Mouse (Mus musculus) layer of hippocampus, postnatal 14 days (tissue): Measurements from ENCODE around the gene Ttll3. TPM values are rescaled to one million over a fixed set of nuclear protein-coding genes. Genes with fewer than 3 reads are reported as not detected.

Experiments used
- DNase-seq, 2 experiments: peaks; one replicate each; pipeline ENCODE4 v3.0.0; 2021 to 2022; ENCODE audit warnings: low spot score in 2 of 2, mixed read lengths in 1 of 2
- total RNA-seq, 2 experiments: library from RNA; stranded (reverse); gene quantifications; 2 replicates each; pipeline ENCODE4 v1.2.3; 2021

Ttll3 gene
- total RNA-seq, 2 experiments from 2014 or later = 11.7 to 13.7 TPM

DNA sequence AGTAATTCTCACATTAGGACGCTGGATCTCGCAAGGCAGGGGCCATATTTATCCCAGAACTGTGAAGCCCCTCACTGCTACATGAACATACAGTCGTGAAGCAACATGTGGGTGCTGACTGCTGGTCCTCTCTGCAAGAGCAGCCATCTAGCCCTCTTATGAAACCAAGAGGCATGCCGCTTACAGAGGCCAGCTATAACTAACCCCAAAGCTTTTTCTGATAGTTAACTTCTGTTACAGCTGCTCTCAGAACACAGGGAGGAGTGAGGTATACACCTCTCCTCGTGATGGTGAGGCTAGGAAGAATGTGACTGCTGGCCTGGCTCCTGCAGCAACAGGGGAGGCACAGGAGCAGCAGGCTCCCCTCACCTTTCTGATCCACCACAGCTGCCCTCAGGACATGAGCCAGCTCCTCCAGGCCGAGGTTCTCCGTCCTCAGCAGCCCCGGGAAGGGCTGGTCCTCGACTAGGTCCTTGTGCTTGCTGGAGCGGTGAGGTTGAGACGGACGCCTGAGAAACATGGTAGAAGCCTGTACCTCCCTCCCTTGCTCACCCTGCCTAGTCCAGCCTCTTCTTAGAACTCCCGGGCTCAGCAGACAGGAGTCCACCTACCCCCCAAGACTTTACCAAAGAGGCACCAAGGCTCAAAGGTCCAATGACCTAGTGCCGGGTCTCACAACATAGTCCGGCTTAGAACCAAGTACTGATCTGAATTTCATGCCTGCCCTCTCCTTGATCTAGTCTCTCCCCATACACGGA lies 29.6 kb downstream of the Ttll3 start:
- no peak for DNase-seq

DNA sequence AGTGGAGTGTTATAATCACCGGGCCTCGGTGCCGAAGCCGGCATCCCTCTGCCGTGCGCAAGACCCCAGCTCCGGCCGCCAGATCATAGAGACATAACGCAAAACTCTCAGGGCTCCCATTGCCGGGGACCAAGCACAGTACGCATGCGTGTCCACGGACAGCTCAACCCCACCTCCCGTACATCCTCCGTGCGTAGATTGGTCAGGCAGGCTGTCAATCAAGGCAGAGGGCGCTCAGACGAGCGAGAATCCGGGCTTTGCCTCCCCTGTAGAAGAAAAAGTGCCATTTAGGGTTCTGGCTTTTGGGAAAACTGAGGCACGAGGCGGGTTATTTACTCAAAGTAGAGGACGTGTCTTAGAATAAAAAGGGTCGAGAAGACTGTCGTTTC lies 30.1 kb downstream of the Ttll3 start, which contains the start of gene Rpusd3:
Rpusd3 (minus strand) TSS at position 142 of the 389 bp plus-strand sequence.
- peak; percentile 97 to 98 for DNase-seq

DNA sequence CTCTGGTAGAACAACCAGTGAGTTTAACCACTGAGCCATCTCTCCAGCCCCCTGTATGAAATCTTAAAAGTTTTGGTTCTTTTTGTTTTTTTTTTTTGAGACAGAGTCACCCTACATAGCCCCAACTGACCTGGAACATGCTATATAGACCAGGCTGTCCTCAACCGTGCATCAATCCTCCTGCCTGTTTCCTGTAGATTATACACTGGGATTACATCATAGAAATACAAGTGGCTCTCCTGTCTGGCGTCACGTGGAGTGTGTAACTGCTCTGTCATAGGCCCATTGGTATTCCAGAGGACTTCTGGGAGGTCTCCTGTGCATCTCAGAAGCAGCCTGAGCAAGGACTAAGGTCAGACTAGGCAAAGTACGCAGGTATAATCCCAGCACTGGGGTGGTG lies 33.9 kb downstream of the Ttll3 start:
- no peak for DNase-seq

DNA sequence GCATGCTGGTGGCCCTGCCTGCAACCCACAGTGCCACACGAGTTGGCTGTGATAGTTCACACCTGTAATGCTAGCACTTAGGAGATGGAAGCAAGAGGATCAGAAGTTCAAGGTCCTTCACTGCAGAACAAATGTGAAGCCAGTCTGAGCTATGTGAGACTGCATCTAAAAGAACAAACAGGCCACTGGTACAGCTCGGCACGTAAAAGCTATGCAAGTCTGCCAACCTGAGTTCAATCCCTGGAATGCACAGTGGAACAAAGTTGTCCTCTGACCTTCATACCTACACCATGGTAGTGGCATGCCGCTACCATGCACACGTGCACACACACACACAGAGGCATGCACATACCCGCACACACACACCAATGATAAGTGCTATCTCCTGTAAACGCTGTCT lies 35.1 kb downstream of the Ttll3 start:
- no peak for DNase-seq

DNA sequence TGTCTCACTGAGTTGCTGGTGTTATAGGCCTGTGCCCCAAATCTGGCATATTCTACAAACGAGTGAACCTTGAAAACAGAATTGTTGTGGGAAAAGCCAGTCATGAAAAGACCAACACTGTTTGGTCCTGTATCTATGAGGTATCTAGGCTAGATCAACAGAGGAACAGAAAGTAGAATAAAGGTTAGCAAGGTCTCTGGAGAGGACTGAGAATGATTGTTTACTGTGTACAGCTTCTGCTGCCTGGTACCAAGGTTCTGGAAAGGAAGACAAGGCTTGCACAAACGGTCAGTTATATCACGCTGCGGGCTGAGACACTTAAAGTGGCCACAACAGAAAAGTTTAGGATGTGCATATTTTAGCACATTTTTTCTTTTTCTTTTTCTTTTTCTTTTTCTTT lies 37.6 kb downstream of the Ttll3 start:
- no peak for DNase-seq

DNA sequence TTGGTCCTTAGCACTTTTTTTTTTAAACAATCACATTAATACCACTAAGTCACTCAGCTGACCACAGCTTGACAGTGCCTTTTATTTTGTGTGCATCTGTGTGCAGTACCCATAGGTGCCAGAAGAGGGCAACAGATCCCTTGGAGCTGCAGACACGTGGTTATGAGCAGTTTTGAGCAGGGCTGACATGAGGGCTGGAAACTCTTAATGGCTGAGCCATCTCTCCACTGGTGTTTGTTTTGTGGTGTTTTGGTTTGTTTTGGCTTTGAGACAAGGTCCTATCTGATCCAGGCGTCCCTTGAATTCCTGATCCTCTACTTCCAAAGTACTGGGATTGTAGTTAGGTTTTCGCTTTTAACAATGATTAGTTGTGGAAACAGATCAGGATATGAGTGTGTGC lies 38.3 kb downstream of the Ttll3 start:
- DNase-seq = no peak

DNA sequence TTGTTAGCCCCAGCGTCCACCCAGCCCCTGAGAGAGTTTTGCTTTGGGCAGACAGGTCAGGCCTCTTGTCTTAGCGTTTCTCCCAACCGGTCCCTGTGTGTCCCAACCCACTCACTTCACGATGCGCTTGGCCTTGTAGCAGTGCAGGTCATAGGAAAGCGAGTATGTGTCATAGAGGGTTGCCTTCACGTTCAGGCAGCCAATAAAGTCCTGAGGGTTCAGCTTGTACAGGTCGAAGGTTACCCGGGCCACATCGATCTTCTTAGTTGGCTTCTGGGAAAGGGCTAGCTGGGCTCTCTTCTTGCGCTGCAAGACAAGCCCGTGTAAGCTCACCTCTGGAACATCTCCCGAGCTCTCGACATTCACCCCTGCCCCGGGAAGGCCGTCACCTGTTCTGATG lies 38.9 kb downstream of the Ttll3 start:
- DNase-seq = no peak

DNA sequence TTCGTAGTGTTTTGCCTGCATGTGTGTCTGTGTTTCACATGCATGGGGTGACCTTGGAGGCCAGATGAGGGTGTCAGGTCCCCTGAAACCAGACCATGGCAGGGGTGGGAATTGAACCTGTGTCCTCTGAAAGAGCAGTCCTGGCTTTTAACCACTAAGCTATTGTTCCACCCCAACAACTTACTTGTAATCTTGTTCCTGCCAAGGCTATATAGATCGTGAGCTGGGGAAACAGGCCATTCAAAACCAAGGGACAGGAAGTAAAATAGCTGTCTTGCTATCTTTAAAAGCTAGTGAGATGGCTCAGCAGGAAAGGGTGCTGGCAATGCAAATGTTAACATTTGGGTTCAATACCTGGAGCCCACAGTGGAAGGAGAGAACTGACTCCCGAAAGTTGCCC lies 40.9 kb downstream of the Ttll3 start:
- no peak for DNase-seq

DNA sequence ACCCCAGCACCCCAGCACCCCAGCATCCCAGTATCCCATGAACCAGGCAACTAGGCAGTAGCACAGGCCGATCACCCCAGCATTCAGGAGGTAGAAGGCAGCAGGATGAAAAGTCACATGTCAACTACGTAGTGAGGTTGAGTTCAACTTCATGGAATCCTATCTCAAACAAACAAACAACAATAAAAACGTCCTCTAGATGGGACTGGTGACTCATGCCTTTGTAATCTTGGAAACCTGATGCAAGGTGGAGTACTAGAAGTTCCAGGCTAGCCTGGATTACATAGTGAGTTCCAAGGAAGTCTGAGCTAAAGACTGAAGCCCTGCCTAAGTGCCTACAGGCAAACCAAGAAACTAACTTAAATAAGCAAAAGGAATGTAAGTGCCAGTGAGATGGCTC lies 41.8 kb downstream of the Ttll3 start:
- no peak for DNase-seq

DNA sequence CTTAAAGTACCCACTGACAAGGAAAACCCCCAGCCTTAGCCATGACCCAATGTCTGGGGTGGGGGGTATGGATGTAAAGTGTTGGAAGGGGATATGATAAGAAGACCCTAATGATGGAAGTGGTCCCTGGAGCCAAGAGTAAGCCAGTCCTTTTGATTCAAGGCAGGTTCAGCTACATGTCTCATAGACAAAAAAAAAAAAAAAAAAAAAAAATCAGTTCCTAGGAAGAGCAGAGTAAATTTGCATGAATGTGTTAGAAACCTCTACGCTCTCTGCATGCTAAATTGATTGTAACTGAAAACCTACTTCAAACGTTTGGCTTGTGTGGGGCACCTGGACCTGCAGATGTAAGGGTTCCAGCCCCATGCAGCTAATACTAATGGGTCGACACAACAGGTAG lies 42.7 kb downstream of the Ttll3 start:
- no peak for DNase-seq

DNA sequence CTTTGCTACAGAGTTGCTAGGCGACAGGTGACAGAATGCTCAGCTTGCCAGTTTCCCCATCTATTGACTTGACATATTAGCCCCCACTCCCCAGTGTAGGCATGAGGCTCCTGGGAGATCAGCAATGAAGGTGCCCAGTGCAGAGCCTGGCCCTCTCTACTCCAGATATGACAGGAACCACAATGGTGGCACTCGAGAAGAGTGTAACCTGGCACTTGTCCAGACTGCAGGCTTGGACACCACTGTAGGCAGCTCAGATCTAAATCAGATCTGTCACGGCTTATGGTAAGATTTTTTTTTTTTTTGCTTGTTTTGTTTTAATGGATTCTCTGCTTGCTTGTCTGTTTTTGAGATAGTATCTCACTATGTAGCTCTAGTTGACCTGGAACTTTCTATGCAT lies 44.6 kb downstream of the Ttll3 start:
- DNase-seq = no peak

DNA sequence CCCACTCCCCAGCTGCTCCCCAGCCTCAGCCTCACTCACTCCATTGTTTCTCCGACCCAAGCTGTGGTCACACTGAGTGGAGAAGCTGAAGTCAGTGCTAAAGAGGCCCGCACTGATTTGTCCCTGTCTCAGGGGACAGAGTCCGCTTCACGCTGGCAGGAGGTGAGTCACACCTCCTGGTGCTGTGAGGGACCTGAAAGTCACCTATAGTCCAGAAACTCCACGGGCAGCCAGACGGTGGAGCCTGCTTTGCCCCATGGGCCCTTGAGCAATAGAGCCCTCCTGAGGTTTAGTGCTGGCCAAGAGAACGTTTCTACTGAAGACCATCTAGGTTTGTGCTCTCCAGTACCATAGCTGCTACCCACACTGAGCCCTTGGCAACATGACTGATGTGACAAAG lies 45.6 kb downstream of the Ttll3 start:
- DNase-seq = no peak

DNA sequence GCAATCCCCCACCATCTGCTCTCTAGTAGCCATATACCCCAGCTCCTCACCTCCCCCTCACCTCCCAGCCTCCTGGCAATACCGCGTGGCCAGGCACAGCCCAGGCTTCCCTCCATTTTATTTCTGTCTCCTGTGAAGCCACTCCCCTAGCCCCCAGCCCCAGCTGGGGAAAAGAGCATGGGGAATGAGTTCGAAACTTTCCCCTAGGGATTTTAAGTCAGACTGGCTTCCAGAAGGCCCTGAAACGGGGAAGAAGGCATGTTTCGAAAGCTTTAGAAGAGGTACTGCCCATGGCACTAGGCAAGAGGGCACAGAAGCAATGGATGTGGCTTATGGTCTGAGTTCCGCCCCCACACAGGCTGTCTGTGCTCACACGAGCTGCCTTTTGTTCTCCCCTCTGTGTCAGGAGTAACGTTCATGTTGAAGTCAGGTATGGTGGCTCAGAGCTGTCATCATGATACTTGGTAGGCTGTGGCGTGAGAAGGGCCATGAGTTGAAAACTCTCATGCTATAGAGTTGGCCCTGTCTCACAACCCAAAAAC lies 46.7 kb downstream of the Ttll3 start, which contains the start of gene Cidec:
Cidec (minus strand) TSS at position 97 of the 542 bp plus-strand sequence.
- DNase-seq = no peak

DNA sequence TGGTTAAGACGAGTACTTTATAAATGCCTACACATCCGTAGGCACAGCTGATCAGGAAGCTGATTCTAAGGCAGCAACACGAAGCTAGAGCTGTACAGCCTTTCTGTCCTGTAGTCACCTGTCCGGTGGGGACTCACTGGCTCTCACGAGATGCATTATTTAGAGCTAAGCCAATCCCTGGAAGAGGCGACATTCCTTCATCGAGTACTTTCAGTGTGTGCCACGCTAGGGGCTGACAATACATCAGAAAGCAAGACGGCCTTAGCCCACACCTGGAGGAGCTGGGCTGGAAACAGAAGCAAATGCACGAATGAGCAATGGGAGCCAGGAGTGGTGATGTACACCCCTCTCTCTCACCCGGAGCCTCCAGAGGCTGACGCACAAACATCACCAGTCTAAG lies 48.1 kb downstream of the Ttll3 start:
- no peak for DNase-seq

DNA sequence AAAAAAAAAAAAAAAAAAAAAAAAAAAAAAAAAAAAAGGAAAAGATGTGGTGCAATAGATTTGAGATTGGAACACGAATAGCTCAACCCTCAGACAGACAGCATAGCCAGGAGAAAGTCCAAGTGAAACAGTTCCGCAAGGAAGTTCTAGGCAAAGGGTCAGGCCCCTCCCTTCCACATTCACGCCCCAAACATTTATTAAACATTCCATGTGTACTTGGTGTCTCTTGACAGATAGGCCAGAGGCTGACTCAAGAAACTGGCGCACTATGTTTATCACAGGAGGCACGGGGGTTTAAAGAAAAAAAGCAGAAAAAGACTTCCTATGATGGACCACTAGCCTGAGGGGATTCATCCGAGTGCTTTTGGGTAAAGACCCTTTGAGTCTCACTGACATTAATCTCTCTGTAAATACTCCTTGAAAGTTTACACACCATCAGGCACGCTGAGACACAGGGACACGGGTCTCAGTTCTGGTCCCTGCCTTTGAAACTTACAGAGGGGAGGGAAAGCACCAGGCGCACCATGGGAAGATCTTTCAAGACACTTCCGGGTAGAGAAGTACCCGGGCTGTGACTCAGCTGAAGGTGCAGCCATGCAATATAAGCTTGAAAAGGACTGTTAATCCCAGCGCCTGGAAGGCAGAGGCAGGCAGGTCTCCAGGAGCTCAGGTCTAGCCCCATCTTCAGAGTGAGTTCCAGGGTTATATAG lies 49.8 kb downstream of the Ttll3 start:
- DNase-seq = no peak

DNA sequence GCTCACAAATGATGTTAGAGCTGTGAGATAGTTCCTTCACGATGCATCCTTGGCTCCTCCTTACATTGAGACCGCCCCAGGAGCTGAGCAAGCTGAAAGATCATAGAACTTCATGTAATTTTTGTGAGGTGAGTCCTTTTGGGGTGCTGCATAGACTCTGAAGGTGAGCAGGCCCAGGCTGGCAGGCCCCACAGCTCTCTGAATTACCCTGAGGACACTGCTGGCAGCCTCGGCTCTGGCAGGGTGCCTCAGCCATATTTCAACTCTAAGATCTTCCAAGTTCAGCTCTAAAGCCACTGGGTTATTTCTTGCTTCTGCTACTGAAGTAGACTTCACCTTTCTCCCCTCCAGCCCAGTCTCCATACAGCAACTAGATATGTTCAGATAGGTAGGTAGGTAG lies 51.6 kb downstream of the Ttll3 start:
- DNase-seq = no peak

DNA sequence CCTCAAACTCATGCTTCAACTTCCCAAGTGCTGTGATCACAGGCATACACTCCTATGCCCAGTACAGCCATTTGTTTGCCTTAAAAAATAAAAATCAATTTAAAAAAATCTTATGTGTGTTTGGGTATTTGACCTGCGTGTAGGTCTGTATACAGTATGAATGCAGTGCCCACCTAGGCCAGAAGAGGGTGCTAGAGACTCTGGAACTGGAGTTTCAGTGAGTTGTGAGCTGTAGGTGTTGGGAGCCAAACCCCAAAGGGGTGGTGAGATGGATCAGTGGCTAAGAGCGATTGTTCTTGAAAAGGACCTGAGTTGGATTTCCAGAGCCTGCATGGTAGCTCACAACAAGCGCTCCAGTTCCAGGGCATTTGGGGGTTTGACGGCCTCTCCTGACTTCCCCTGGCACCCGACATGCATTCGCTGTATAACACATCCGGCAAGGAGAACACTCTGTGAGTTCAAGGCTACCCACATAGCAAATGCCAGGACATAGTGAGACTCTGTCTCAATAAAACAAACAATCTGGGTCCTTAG lies 52.2 kb downstream of the Ttll3 start:
- DNase-seq = peak; percentile 58 to 75

DNA sequence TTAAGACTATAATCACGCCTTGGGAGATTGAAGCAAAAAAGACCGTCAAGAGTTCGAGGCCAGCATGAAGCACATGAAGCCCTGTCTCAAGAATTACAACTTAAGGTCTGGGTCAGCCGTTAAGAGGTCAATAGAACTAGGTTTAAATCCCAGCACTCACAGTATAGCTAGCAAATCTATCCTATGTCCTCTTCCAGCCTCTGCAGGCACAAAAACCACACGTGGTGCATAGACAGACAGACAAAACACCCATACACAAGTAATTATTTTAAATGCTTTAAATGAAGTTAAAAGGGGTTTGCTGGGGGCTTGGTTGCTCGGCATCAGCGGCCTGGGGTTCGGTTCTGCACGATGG lies 53.0 kb downstream of the Ttll3 start:
- DNase-seq = no peak

DNA sequence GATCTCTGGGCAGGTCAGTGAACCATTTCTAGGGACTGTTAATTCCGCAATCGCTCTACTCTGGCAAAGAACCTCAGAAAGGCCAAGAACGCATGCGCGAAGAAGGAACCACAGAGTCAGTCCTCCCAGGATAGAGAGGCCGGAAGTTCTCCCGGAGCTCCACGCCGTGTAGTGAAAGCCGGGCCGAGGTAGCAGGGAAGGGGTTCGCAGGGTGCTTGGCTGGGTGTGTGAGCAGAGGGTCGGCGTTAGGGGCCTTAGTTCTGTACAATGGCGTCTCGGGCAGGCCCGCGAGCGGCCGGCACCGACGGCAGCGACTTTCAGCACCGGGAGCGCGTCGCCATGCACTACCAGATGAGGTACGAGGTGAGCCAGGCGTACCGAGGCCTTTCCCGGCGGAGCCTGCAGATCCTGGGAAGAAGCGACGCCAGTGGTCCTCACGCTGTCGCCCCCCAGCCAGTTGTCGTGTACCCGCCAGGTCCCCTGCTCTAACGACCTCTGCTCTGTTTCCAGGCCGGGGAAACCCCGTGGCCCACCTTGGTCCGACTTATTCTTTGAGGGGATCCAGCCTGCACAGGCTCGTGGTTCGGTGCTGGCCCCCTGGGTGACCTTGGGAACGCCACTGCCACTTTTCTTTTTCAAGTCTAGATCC lies 53.5 kb downstream of the Ttll3 start, which contains the start of gene Jagn1:
Jagn1 (plus strand) TSS at position 128 of the 649 bp plus-strand sequence.
- DNase-seq = peak; percentile 88 to 93

DNA sequence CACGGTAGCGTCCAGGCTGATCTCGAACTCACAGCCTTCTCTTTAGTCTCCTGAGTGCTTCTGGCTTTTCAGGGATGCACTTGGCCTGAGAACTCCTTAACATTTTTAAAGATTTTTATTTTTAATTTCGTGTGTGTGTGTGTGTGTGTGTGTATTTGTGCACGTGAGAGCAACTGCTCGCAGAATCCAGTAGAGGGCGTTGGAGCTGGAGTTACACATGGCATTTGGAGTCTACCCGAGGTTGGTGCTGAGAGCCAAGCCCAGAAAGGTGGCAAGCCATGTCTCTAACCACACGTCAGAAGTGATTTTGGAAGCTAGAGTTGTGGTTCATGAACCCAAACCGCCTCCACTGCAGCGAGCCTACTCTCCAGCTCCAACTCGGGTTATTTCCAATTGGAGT lies 54.0 kb downstream of the Ttll3 start:
- DNase-seq = no peak

DNA sequence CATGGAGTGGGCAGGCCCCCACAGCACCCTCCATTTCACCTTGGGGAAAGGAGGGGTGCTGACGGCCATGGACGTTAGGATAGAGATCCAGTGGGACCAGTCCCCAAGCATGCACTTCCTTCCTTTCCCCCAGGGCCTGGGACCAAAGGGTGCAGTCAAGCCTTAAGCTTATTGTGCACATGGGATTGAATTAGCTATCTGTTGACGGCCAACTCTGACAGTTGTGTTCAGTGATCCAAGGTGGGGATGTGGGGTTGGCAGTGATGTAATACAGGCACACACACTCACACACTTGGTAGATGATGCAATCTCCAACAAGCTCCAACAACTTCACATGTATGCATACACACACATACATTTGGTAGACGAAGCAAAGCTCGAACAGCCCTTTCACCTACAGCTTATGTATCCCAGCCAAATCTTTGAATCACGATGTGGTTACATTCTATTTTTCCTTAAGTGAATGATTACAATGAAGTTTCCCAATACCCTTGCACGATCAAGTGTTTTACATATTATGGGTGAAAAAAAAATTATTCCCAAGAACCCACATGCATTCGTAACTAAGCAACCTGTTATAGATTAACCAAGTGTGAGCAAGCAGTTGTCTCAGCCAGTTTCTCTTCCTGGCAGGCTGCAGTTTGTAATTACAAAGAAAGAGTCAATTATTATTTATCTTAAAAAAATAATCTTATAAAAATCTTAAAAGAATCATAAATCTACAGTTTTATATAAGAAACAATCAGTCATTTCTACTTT lies 55.3 kb downstream of the Ttll3 start:
- no peak for DNase-seq
